Mouse (Mus musculus) T-cell, adult 66 days (primary cell): ENCODE results near the gene Ptprq. TPM values are rescaled to one million over a fixed set of nuclear protein-coding genes. Genes with fewer than 3 reads are reported as not detected.

Source experiments
- total RNA-seq, 2 experiments: library from RNA; stranded (reverse); gene quantifications; 3 replicates in 1 of 2; 4 replicates in 1 of 2; pipeline ENCODE4 v1.2.4; 2023

Gene Ptprq
- not detected for total RNA-seq

GRCm38 (mm10) chr10:107719806-107720205 is at the start of gene Ptprq:
Gene Ptprq, minus strand, starts transcription at chr10:107720051.

GRCm38 (mm10) chr10:107494568-107494967 is 225.3 kb downstream of the Ptprq start, which contains the start of gene Myf6:
Gene Myf6, minus strand, starts transcription at chr10:107494737.

GRCm38 (mm10) chr10:107485870-107486269 is 234.0 kb downstream of the Ptprq start, which contains the start of gene Myf5:
Gene Myf5, minus strand, starts transcription at chr10:107486134.

Other genes starting within 250 kb of the Ptprq start
- gene Myf5, start 233.9 kb downstream of the Ptprq start, total RNA-seq = not detected
- not detected for gene Myf6, start 225.3 kb downstream of the Ptprq start, total RNA-seq
- not detected for gene Otogl, start 192.1 kb upstream of the Ptprq start, total RNA-seq